In genomic region chr11:77216761-77217130, GRCm38 (mm10) we compare ENCODE assay signal across 8 mouse cellular contexts. TPM values are rescaled to one million over a fixed set of nuclear protein-coding genes. Genes with fewer than 3 reads are reported as not detected.
DNase-seq lines count a peak whose midpoint lies in the region; ATAC-seq and TF ChIP-seq lines count a peak whose summit lies in the region.

No protein-coding gene starts in this region.

- no peaks in the 10 kb centered on the region for H3K27me3 ChIP-seq in lung, embryonic 14.5 days (ENCODE audit: insufficient read depth, low read length)
- no peaks in the 10 kb centered on the region for H3K27me3 ChIP-seq in limb, embryonic 13.5 days
- no peaks in the 10 kb centered on the region for H3K27me3 ChIP-seq in neural tube, embryonic 15.5 days (replicated peaks)

- peak overlapping the region; percentile 83 for H3K4me3 ChIP-seq in lung, embryonic 14.5 days (ENCODE audit: low read depth, low read length)
- peak overlapping the region; percentile 87 for H3K4me3 ChIP-seq in limb, embryonic 13.5 days
- H3K4me3 ChIP-seq in neural tube, embryonic 15.5 days (replicated peaks): peak overlapping the region; percentile 81

- no peak for TF ChIP-seq CTCF in lung, embryonic 14.5 days (IDR thresholded peaks at IDR 0.05; ENCODE audit: low read depth)

- no peaks in the 10 kb centered on the region for H3K9me3 ChIP-seq in lung, embryonic 14.5 days (ENCODE audit: low read depth, low read length)
- H3K9me3 ChIP-seq in limb, embryonic 13.5 days: no peaks in the 10 kb centered on the region
- no peaks in the 10 kb centered on the region for H3K9me3 ChIP-seq in neural tube, embryonic 15.5 days (replicated peaks)

- H3K4me1 ChIP-seq in lung, embryonic 14.5 days (ENCODE audit: insufficient read depth): 0 out of 2 replicates have a peak, but pooled peaks cover 6% of the 10 kb centered on the region
- H3K4me1 ChIP-seq in limb, embryonic 13.5 days: peaks cover 6% of the 10 kb centered on the region
- H3K4me1 ChIP-seq in neural tube, embryonic 15.5 days: peaks cover 24% of the 10 kb centered on the region

- H3K4me2 ChIP-seq in lung, embryonic 14.5 days: peak overlapping the region; percentile 91
- H3K4me2 ChIP-seq in limb, embryonic 13.5 days (replicated peaks): peak overlapping the region; percentile 86
- peak overlapping the region; percentile 87 for H3K4me2 ChIP-seq in neural tube, embryonic 15.5 days

- no peak for DNase-seq in cerebellum, postnatal 10 days
- no peak for DNase-seq in lung, embryonic 14.5 days
- DNase-seq in lung, postnatal 25 days (ENCODE audit: low spot score): no peak
- DNase-seq in fibroblast of lung, adult 2 months (ENCODE audit: low read depth): peak; percentile 42
- DNase-seq in urinary bladder, postnatal 14 days (ENCODE audit: low spot score): no peak

- H3K27ac ChIP-seq in lung, embryonic 14.5 days (ENCODE audit: low read depth): peak overlapping the region; percentile 87
- H3K27ac ChIP-seq in limb, embryonic 13.5 days: no peak overlapping the region
- H3K27ac ChIP-seq in neural tube, embryonic 15.5 days (replicated peaks): peak overlapping the region; percentile 99

- H3K9ac ChIP-seq in lung, embryonic 14.5 days: peak overlapping the region; percentile 83
- peak overlapping the region; percentile 82 for H3K9ac ChIP-seq in limb, embryonic 13.5 days
- peak overlapping the region; percentile 93 for H3K9ac ChIP-seq in neural tube, embryonic 15.5 days (replicated peaks)

- no peaks in the 10 kb centered on the region for H3K36me3 ChIP-seq in lung, embryonic 14.5 days (ENCODE audit: insufficient read depth)
- no peaks in the 10 kb centered on the region for H3K36me3 ChIP-seq in limb, embryonic 13.5 days
- no peaks in the 10 kb centered on the region for H3K36me3 ChIP-seq in neural tube, embryonic 15.5 days

- under 1% methylated on average over 11 of the region's 11 CpGs for WGBS in lung, embryonic 14.5 days
- 1% methylated on average over 11 of the region's 11 CpGs for WGBS in limb, embryonic 13.5 days
- WGBS in neural tube, embryonic 15.5 days: under 1% methylated on average over 11 of the region's 11 CpGs

- peak; percentile 65; the same call in 1 of the 2 replicates for ATAC-seq in cerebellum, adult (ENCODE audit: insufficient number of reproducible peaks, low FRiP score, low TSS enrichment)
- peak; percentile 72 for ATAC-seq in lung, embryonic 14.5 days (ENCODE audit: insufficient read depth)
- peak; percentile 63; the same call in 1 of the 2 replicates for ATAC-seq in limb, embryonic 13.5 days (ENCODE audit: low FRiP score, low read depth)
- peak; percentile 69 for ATAC-seq in neural tube, embryonic 15.5 days (ENCODE audit: low FRiP score)

RNA-seq across cellular contexts. Expression of gene Ssh2, which starts 0.7 kb away (rescaled TPM):
- 13.8 and 15.5 TPM in 2 replicates for polyA plus RNA-seq in lung, embryonic 14.5 days (2014; fragmentation: Nextera tagmentation; extraction: Ambion mirVana)
- 6.5 and 8.6 TPM in 2 replicates for polyA plus RNA-seq in limb, embryonic 13.5 days (2015; fragmentation: Nextera tagmentation; extraction: Ambion mirVana)
- 12.8 and 13.9 TPM in 2 replicates for polyA plus RNA-seq in neural tube, embryonic 15.5 days (2015; fragmentation: Nextera tagmentation; extraction: Ambion mirVana)

RNA-seq across cellular contexts. Expression of gene Efcab5, which starts 28.0 kb away (rescaled TPM):
- 0.15 and 0.29 TPM in 2 replicates for polyA plus RNA-seq in lung, embryonic 14.5 days (2014; fragmentation: Nextera tagmentation; extraction: Ambion mirVana)
- 0.18 and 0.25 TPM in 2 replicates for polyA plus RNA-seq in limb, embryonic 13.5 days (2015; fragmentation: Nextera tagmentation; extraction: Ambion mirVana)
- polyA plus RNA-seq in neural tube, embryonic 15.5 days (2015; fragmentation: Nextera tagmentation; extraction: Ambion mirVana): 0.77 and 0.82 TPM in 2 replicates
